Mouse (Mus musculus): ENCODE measurements around the gene Kcnj14. TPM values are rescaled to one million over a fixed set of nuclear protein-coding genes. Genes with fewer than 3 reads are reported as not detected.

Gene Kcnj14
- total RNA-seq (2015; ENCODE audit: low replicate concordance) = 0.38 TPM in 1 of 2 replicates, not detected in the other
- 0.09 TPM in 1 of 2 replicates, not detected in the other for total RNA-seq (2017; ENCODE audit: low replicate concordance)

DNA sequence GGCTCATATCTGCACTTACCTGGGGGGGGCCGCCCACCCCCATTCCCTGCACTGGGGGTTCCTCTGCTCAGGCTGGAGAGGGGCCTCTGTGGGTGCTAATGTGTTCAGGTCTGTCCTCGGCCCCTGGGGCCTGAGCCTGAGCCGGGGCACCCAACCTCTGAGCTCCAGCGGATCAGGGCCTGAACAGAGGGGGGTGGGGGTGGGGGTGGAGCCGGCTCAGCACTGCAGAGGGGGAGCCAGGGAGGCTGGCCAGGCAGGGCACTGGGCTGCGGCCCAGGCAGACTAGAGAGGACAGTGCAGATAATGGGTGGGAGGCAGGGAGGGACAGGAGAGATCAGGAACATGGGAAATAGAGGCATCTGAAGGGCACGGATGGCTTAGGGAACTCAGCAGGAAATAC, at the start of gene Kcnj14:
Gene Kcnj14, minus strand, starts transcription at position 185 of the 400 bp plus-strand sequence.
- no peak for ATAC-seq (replicated peaks; ENCODE audit: low FRiP score, poor library complexity, severe bottlenecking)

DNA sequence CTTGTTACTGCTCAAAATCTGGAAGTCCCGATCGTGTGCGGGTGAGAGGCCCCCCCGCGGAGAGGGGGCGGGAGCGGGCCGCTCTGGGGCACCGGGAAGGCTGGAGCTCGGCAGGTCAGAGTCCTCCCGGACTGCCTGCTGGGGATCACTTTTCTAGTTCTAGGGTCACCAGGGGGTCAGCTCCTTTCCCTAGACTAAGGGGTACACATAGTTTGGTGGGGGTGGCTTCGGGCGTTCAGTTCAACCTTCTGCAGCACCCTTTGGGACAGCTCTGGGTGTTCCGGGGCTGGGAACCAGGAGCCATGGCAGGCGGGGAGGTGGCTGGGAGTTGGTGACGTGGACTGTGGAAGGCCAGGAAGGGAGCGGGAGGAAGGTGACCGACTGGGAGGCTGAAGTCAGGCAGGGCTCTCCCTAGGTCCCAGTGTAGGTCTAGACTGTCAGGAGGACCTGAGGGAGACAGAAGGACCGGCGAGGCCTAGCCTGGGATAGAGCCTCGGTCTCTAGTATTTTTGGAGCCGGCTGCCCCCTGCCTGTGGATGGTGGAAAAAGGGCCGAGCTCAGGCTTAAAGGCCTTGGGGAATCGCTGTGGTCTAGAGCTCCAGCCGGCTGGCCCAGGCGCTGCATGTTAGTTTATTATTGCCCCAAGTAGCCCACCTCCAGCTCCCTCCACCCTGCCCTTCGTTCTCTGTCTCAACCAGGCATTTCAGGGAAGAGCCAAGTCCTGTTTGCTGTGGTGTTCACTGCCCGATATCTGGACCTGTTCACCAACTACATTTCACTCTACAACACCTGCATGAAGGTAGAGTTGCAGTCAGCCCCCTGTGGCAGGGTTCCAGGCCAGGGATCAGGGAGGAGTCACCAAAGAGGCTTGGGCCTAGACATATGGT, 48.7 kb upstream of the Kcnj14 start:
- peak; percentile 70 for ATAC-seq (replicated peaks; ENCODE audit: low FRiP score, poor library complexity, severe bottlenecking)

DNA sequence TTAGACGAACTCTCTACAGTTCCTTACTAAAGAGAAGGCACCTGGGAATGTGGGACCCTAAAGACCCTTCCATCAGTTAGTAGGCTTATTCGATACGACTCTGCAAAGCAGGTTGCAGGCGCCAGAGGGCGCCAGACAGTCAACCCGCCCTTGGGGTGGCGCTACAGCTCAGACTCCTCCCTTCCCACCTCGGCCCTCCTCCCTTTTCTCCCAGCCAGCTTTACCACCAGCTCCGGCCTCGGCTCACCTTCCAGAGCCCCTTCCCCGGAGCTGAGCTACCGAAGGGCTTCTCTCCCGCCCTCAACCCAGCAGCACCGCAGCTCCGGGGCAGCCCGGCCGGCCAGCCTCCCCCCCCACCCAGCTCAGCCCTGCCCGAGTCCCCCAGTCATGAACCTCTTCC, 48.0 kb upstream of the Kcnj14 start, which contains the start of gene Kdelr1:
Gene Kdelr1, plus strand, starts transcription at position 149 of the 400 bp plus-strand sequence.
- peak; percentile 88 for ATAC-seq (replicated peaks; ENCODE audit: low FRiP score, poor library complexity, severe bottlenecking)

DNA sequence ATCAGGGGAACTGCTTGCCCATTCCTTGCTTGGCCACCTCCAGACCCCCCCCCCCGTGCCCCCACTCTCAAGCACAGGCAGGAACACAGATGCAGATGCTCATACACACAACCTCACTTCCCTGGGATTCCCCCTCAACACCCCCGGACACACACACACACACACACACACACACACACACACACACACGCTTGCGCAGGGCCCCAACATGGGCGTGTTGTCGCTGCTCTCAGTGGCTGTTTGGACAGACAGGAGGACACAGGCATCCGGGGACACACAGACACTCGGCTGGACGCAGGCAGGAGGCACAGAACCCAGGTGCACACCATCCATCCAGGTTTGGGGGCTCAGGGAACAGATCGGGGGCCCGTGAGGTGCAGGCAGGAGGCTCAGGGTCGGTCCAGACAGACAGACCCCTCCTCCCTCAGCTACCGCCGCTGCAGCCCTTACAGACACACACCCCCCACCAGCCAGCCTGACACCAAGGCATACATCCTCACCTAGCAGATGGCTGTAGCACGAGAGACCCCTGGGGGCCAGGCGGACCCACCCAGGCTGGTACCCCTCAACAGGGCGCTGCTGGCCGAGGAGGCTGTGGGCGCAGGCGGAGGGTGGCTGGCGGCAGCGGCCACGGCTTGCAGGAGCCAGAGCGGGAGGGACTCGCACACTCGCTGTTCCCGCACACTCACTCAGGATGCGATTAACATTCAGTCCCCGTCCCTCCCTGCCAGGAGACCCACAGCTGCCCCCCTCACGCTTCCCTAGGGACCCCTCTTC, 45.9 kb upstream of the Kcnj14 start:
- ATAC-seq (replicated peaks; ENCODE audit: low FRiP score, poor library complexity, severe bottlenecking) = no peak

- no peak for ATAC-seq (replicated peaks; ENCODE audit: low FRiP score, poor library complexity, severe bottlenecking)
Measured at GRCm38 (mm10) chr7:45869787-45870186, 45.2 kb upstream of the Kcnj14 start.

DNA sequence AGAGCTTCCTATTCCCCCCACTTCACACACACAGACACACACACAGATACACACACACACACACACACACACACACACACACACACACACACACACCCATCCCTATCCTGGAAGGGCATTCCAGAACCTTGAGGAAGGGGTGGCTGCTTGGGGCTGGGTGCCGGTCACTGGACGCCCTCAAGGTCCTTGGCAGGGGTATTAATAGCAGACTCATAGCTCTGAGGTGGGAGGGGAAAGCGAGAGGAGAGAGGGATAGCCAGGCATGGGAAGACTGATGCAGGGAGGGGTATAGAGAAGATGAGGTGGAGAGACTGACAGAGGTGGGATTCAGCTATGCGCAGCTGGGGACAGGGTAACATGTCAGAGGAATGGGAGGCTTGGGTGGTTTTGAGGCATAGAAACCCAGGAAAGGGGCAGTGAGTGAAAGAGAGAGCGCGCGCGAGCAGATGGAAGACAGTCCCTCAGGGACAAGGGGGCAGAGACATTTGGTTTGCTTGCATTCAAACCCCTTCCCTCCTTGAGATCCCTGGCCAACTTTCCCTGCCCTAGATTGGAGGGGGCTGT, 44.6 kb upstream of the Kcnj14 start:
- ATAC-seq (replicated peaks; ENCODE audit: low FRiP score, poor library complexity, severe bottlenecking) = no peak

DNA sequence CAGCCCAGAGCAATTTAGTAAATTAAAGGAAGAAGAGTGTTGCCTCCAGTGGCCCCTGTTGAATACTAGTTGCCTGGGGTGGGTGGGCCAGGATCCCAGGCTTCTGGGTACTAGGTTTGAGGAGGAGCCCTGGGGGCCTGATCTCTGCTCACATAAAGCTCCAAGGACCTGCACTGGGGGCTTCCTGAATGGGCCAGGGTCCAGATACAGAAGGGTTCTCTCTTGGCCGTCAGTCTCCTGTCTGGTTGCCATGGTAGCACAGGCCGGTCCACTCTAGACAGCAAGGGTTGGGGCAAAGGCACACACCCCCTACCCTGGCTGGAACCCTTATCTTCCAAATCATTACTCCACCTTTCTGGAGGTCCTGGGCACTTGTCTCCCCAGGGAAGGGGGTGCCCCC, 43.3 kb upstream of the Kcnj14 start:
- no peak for ATAC-seq (replicated peaks; ENCODE audit: low FRiP score, poor library complexity, severe bottlenecking)

DNA sequence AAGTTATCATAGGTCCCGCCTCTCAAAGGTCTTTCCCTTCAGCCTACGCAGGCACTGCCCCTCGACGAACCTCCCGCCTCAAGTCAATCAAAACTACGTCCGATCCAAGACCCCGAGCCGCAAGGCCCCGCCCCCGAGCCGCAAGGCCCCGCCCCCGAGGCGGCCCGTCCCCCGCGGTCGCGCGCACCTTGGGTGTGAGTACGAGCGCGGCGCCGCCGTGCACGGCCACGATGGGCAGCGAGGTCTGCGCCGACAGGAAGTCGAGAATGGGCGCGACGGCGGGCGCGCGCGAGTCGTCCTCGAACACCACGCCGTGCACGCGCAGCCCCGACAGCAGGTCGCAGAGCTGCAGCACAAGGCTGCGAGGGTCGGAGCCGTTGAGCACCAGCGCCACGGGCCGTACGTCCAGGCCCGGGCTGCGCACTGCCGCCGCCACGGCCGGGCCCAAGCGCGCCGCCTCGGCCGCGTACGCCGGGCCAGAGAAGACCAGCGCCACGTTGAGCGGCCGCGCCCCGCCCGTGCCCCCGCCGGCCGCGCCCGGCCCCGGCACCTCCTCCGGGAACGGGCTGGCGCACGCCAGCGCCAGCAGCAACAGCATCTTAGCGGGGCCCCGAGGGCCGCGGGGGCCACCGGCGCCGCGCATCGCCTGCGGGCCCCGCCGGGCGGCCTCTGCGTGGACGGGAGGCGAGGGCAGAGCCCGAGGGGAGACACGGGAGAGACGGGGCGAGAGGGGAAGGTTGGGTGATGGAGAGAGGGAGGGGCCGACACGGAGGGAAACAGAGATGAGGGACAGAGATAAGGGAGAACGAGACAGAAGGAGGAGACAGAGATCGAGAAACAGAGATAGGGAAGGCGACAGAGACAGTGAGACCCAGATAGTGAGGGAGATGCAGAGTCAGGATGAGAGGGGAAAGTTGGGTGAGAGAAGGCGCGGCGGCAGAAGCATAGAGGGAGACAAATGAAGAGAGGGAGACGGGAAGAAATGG, 41.6 kb upstream of the Kcnj14 start:
- no peak for ATAC-seq (replicated peaks; ENCODE audit: low FRiP score, poor library complexity, severe bottlenecking)

DNA sequence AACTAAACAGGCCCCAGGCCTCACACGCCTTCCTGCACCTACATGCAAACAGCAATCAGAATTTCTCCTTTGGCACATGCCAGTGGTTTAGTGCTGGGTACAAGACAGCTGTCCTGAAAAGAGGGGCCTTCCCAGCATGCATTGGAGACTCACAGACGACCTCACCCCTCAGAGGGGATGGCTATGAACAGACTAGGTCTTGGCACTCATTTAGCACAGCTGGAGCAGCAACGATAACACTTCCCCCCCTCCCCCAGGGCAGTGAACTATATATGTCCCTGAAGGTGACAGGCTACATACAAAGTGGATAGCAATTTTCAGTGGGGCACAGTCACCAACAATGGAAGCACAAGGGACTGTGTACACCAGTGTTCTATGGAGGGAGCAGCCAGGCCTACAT, 39.9 kb upstream of the Kcnj14 start:
- no peak for ATAC-seq (replicated peaks; ENCODE audit: low FRiP score, poor library complexity, severe bottlenecking)

DNA sequence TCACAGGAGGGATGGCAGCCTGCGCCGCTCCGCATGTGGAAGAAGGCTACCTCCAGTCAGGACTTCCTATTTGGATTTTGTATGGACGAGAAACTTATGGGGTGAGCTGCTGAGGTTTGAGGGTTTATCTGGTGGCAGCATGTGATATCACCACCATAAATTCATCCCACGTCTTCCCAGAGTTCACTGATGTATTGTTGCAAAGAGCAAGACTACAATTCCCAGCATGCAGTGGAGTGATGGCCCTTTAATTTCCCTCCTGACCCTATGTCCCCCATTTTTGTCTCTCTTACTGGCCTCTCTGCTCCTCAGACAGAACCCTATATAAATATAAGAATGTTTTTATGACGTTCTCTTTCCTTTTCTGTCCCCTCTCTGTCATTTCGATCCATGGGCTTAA, 38.2 kb upstream of the Kcnj14 start:
- ATAC-seq (replicated peaks; ENCODE audit: low FRiP score, poor library complexity, severe bottlenecking) = no peak

DNA sequence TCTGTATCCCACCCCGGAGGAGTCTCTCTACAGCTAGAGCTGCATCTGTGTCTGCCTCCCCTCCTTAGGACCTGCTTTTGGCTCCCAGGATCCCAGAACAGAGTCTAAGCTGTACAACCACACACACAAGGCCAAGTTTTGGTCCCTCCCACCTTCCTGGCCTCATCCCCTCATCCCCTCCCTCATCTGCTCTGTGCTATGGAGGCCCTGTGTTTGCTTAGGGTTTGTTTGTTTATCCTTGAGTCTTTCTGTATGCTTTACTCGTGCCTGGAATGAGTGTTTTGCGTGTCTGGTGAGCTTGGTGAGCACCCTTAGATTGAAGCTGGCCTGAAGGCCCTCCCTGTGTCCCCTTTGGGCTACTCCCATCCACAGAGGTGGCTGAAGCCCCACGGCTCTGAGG, 34.4 kb upstream of the Kcnj14 start:
- no peak for ATAC-seq (replicated peaks; ENCODE audit: low FRiP score, poor library complexity, severe bottlenecking)

GRCm38 (mm10) chr7:45856950-45857901, 32.6 kb upstream of the Kcnj14 start:
- ATAC-seq (replicated peaks; ENCODE audit: low FRiP score, poor library complexity, severe bottlenecking) = no peak

GRCm38 (mm10) chr7:45853089-45853488, 28.5 kb upstream of the Kcnj14 start:
- no peak for ATAC-seq (replicated peaks; ENCODE audit: low FRiP score, poor library complexity, severe bottlenecking)

DNA sequence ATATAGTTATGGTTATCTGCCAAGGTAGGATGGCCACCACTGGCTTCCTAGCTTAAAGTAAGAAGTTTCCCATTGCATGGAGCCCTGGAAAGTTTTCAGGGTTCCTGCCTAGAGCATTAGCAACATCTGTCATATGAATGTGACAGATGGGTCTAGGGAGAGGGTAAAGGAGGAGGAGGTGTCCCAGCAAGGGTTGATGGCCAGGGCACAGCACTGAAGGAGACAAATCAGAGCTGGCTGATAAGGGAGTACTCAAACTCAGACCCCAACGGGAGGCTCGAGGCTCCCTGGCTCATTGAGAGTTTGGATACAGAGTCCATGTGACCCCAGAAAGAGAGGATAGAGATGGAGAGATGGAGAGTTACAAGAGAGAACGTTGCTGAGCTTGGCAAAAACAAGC, 26.1 kb upstream of the Kcnj14 start:
- ATAC-seq (replicated peaks; ENCODE audit: low FRiP score, poor library complexity, severe bottlenecking) = no peak

DNA sequence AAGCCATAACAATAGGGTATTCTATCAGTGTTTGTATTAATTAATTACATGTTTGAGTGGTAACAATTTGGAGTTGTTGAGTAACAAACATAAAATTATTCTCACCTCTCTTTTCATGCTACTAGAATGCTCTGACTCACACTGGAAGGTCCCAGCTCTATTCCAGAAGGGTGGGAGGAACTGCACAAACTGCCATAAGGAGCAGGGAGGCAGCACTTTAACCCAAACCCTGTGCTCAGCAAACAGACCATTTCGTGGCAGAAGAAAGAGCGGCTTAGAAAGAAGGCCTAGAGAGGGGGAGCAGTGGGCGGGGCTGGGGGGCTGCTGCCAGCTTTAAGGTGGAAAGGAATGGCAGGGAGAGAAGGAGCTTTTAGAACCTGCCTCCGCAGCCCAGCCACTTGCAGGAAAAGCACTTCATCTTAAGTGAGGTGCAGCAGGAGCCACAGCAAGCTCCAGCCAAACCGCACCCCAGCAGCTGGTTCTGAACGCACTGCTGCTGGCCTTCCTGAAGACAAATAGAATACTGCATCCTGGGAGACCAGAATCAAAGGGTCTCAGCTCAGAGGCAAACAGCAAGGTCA, 24.0 kb upstream of the Kcnj14 start:
- ATAC-seq (replicated peaks; ENCODE audit: low FRiP score, poor library complexity, severe bottlenecking) = no peak

GRCm38 (mm10) chr7:45842950-45843744, 18.6 kb upstream of the Kcnj14 start:
- ATAC-seq (replicated peaks; ENCODE audit: low FRiP score, poor library complexity, severe bottlenecking) = no peak

GRCm38 (mm10) chr7:45833924-45834323, 9.3 kb upstream of the Kcnj14 start:
- ATAC-seq (replicated peaks; ENCODE audit: low FRiP score, poor library complexity, severe bottlenecking) = no peak
